Mouse (Mus musculus) thymus, adult 2 months (tissue): Measurements from ENCODE around the gene Fscn2. TPM values are rescaled to one million over a fixed set of nuclear protein-coding genes. Genes with fewer than 3 reads are reported as not detected.

ENCODE experiments used
- DNase-seq: peaks from one replicate; pipeline ENCODE4 v3.0.0; 2021
- H3K27ac ChIP-seq: fragments of 200-500 bp; 2 replicates; pipeline ENCODE4 v1.5.1; 2012; ENCODE audit warnings: low read length, control low read depth; ENCODE audit not compliant: control insufficient read depth, insufficient read depth
- H3K27me3 ChIP-seq: fragments of 200-500 bp; 2 replicates; pipeline ENCODE4 v1.6.1; 2012; ENCODE audit warnings: mild to moderate bottlenecking, low read length, moderate library complexity, mixed read lengths; ENCODE audit not compliant: control insufficient read depth, insufficient read depth
- H3K36me3 ChIP-seq: fragments of 200-500 bp; 2 replicates; pipeline ENCODE4 v1.6.1; 2012; ENCODE audit warnings: mild to moderate bottlenecking, low read length, moderate library complexity; ENCODE audit not compliant: control insufficient read depth, insufficient read depth
- H3K4me1 ChIP-seq: fragments of 200-500 bp; replicated peaks from 2 replicates; pipeline ENCODE4 v1.6.1; 2012; ENCODE audit warnings: low read length; ENCODE audit not compliant: control insufficient read depth, insufficient read depth
- H3K4me3 ChIP-seq: fragments of 200-500 bp; 2 replicates; pipeline ENCODE4 v1.5.1; 2012; ENCODE audit warnings: mild to moderate bottlenecking, low read length, control low read depth, moderate library complexity; ENCODE audit not compliant: control insufficient read depth, insufficient read depth
- CTCF ChIP-seq: fragments of 200-500 bp; IDR thresholded peaks from 2 replicates; pipeline ENCODE4 v1.5.1; 2012; ENCODE audit warnings: mild to moderate bottlenecking, control low read depth, low read length, moderate library complexity, borderline replicate concordance; ENCODE audit not compliant: control insufficient read depth, poor library complexity, insufficient read depth; ENCODE audit errors: extremely low read depth
- POLR2A ChIP-seq: fragments of 200-500 bp; IDR thresholded peaks from 2 replicates; pipeline ENCODE4 v1.6.1; 2012; ENCODE audit warnings: mild to moderate bottlenecking, low read length, control low read depth, moderate library complexity; ENCODE audit not compliant: control insufficient read depth, poor library complexity, insufficient read depth; ENCODE audit errors: extremely low read depth
- WGBS: fragments of 180-500 bp; shearing (Covaris S2); methylation state at CpG from one replicate; pipeline ENCODE4 v1.1.7; 2018; 5-methylcytosine and 5-hydroxymethylcytosine counted together
- polyA plus RNA-seq: library from polyadenylated mRNA; depleted of rRNA; stranded (reverse); fragments of >200 nt; gene quantifications from 2 replicates; pipeline ENCODE4 v1.2.3, GENCODE M21; 2012

The Fscn2 gene
- polyA plus RNA-seq, 1 experiment: 0.19 TPM

DNA sequence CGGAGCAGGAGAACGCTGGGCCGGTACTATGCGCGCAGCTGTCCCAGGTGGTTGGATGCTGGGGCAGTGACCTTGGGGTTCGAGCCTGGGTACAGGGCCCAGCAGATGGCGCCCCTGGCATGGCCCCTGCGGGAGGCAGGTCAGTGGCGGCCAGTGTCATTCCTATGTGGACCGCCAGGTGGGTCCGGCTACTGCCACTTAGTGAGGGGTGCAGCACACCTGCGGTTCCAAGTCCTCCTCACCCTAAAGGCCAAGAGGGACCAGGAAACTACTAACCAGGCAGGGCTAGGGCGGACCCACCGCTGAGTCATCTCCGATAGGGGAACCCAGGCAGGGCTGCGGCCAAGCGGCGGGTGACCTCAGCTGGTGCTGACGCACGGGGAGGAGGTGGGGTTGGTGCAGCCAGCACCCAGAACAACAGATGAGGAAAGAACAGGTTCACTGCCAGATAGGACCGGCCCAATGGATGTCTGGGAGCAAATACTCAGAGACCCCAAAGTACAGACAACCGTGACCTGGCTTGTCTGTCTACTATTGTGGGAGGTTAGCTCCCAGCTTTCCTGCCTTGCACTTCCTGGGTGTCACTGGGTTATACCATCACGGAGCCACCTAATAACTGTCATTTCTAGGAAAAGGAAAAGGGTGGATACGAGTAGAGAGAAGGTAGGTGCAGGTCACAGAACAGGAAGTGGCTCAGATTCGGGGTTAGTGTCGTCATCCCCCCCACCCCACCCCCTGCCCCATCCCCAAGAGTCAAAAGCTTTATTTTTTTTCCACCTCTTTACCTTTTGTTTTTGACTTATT is 7.6 kb upstream of the Fscn2 start:
- Histone ChIP-seq H3K36me3 (no peaks in the 10 kb centered on the region), H3K27me3 (no peaks in the 10 kb centered on the region), H3K4me1 (peaks cover 36% of the 10 kb centered on the region), H3K4me3 (peak overlapping the region; percentile 13), H3K27ac (peak overlapping the region; percentile 27; the same call in 1 of the 2 replicates)
- no peak for TF ChIP-seq POLR2A
- TF ChIP-seq CTCF: peak; percentile 82; the same call in 1 of the 2 replicates
- 5% methylated on average over 26 of the region's 26 CpGs for WGBS
- peak; percentile 79 for DNase-seq

GRCm38 (mm10) chr11:120354304-120355276 is 6.7 kb upstream of the Fscn2 start:
- DNase-seq: no peak
- 91% methylated on average over 17 of the region's 17 CpGs for WGBS

DNA sequence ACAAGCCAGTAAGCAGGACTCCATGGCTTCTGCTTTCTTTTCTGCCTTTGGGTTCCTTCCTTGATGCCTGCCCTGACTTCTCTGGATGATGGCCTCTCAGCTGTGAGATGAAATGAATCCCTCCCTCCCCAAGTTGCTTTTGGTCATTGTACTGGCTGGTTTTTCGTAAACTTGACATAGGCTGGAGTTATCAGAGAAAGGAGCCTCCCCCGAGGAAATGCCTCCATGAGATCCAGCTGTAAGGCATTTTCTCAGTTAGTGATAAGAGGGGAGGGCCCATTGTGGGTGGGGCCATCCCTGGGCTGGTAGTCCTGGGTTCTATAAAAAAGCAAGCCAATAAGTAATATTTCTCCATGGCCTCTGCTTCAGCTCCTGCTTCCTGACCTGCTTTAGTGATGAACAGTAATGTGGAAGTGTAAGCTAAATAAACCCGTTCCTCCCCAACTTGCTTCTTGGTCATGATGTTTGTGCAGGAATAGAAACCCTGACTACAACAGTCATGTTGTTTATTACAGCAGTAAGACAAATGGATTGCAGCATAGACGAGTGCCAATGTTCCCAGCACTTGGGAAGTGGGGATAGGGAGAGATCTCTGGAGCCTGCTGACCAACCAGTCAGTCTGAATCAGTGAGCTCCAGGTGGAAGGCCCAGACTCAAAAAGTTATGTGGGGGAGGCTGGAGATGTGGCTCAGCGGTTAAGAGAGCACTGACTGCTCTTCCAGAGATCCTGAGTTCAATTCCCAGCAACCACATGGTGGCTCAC is 5.9 kb upstream of the Fscn2 start:
- Histone ChIP-seq H3K4me1 (peaks cover 22% of the 10 kb centered on the region), H3K36me3 (no peaks in the 10 kb centered on the region), H3K27me3 (no peaks in the 10 kb centered on the region), H3K4me3 (no peak overlapping the region), H3K27ac (no peak overlapping the region)
- TF ChIP-seq POLR2A (no peak), CTCF (no peak)
- 95% methylated on average over 5 of the region's 5 CpGs for WGBS
- DNase-seq: no peak

More at GRCm38 (mm10) chr11:120354304-120355276, 6.7 kb upstream of the Fscn2 start:
- TF ChIP-seq CTCF (no peak), POLR2A (no peak)
- H3K4me1 ChIP-seq: peaks cover 28% of the 10 kb centered on the region
- no peaks in the 10 kb centered on the region for H3K27me3 ChIP-seq
- H3K36me3 ChIP-seq: no peaks in the 10 kb centered on the region
- H3K4me3 ChIP-seq: no peak overlapping the region
- no peak overlapping the region for H3K27ac ChIP-seq

- Histone ChIP-seq H3K36me3 (no peaks in the 10 kb centered on the region), H3K27ac (no peak overlapping the region), H3K4me3 (no peak overlapping the region), H3K27me3 (no peaks in the 10 kb centered on the region), H3K4me1 (peaks cover 14% of the 10 kb centered on the region)
- WGBS: 92% methylated on average over 15 of the region's 15 CpGs
- TF ChIP-seq CTCF (no peak), POLR2A (no peak)
- no peak for DNase-seq
Observed at GRCm38 (mm10) chr11:120356319-120356840, 5.0 kb upstream of the Fscn2 start.

DNA sequence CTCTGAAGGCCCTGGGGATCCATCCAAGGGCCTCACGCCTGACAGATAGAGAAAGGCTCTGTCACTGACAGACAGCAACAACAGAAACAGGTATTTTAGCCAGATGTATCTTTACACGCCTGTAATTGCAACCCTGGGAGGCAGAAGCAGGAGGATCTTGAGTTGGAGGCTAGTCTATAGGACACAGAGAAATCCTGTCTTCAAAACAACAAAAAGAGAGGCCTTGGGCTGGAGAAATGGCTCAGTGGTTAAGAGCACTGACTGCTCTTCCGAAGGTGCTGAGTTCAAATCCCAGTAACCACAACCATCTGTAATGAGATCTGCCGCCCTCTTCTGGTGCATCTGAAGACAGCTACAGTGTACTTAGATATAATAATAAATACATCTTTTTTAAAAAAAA is 4.4 kb upstream of the Fscn2 start:
- no peak overlapping the region for H3K27ac ChIP-seq
- H3K36me3 ChIP-seq: no peaks in the 10 kb centered on the region
- no peaks in the 10 kb centered on the region for H3K27me3 ChIP-seq
- TF ChIP-seq CTCF (no peak), POLR2A (no peak)
- H3K4me1 ChIP-seq: peaks cover 14% of the 10 kb centered on the region
- H3K4me3 ChIP-seq: no peak overlapping the region
- no peak for DNase-seq
- 96% methylated on average over 4 of the region's 4 CpGs for WGBS
